Mouse (Mus musculus): Measurements from ENCODE around the gene Cnnm2. TPM values are rescaled to one million over a fixed set of nuclear protein-coding genes. Genes with fewer than 3 reads are reported as not detected.

Cnnm2 gene
- polyA plus RNA-seq, 1 experiment from 2014 or later = 8.1 TPM

- H3K9me3 ChIP-seq (ENCODE audit: control insufficient read depth, low read length) = no peaks in the 10 kb centered on the region
- no peaks in the 10 kb centered on the region for H3K4me1 ChIP-seq (ENCODE audit: control insufficient read depth, insufficient read depth, low read length)
- H3K4me2 ChIP-seq (ENCODE audit: low read length) = no peak overlapping the region
- H3K9ac ChIP-seq (replicated peaks; ENCODE audit: low read length) = no peak overlapping the region
- H3K27ac ChIP-seq (replicated peaks; ENCODE audit: low read depth, low read length) = no peak overlapping the region
- DNase-seq (no peak), ATAC-seq (ENCODE audit: low FRiP score, low TSS enrichment) (no peak)
- WGBS = 90% methylated on average over 4 of the region's 4 CpGs
- H3K4me3 ChIP-seq (replicated peaks; ENCODE audit: low read depth, low read length) = no peak overlapping the region
- no peaks in the 10 kb centered on the region for H3K36me3 ChIP-seq (ENCODE audit: control insufficient read depth, insufficient read depth, low read length)
- H3K27me3 ChIP-seq (ENCODE audit: control insufficient read depth, insufficient read depth, low read length) = no peaks in the 10 kb centered on the region
Observed at GRCm38 (mm10) chr19:46865381-46865780, 104.0 kb downstream of the Cnnm2 start.

DNA sequence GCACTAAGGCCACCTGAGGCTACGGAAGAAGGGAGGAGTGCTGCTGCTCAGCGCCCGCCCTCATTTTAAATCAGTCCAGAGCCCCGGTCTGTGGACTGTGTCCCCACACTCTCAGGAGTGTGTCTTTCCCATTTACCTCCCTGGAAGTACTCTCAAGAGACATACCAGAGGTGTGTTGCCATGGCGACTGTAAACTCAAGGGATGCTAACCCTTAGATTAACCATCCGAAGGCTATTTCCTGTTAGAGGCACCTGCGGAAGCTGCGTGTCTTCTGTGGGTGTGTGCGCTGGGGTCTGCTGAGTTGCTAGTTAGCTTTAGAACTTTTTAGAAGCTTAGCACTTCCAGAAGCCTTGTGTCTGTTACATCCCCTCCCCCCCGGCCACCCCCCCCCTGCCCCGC lies 107.7 kb downstream of the Cnnm2 start:
- no peak overlapping the region for H3K4me3 ChIP-seq (replicated peaks; ENCODE audit: low read depth, low read length)
- 59% methylated on average over 11 of the region's 11 CpGs for WGBS
- no peak for ATAC-seq (ENCODE audit: low FRiP score, low TSS enrichment)

GRCm38 (mm10) chr19:46869526-46869925 lies 108.1 kb downstream of the Cnnm2 start:
- ATAC-seq (ENCODE audit: low FRiP score, low TSS enrichment) = no peak
- H3K9me3 ChIP-seq (ENCODE audit: control insufficient read depth, low read length) = no peaks in the 10 kb centered on the region

More for the DNA sequence above, 107.7 kb downstream of the Cnnm2 start:
- Histone ChIP-seq H3K27me3 (ENCODE audit: control insufficient read depth, insufficient read depth, low read length) (no peaks in the 10 kb centered on the region), H3K27ac (replicated peaks; ENCODE audit: low read depth, low read length) (no peak overlapping the region), H3K36me3 (ENCODE audit: control insufficient read depth, insufficient read depth, low read length) (no peaks in the 10 kb centered on the region), H3K9ac (replicated peaks; ENCODE audit: low read length) (no peak overlapping the region), H3K4me1 (ENCODE audit: control insufficient read depth, insufficient read depth, low read length) (no peaks in the 10 kb centered on the region), H3K9me3 (ENCODE audit: control insufficient read depth, low read length) (no peaks in the 10 kb centered on the region), H3K4me2 (ENCODE audit: low read length) (no peak overlapping the region)
- no peak for DNase-seq

GRCm38 (mm10) chr19:46871096-46871495 lies 109.7 kb downstream of the Cnnm2 start:
- Histone ChIP-seq H3K9ac (replicated peaks; ENCODE audit: low read length) (no peak overlapping the region), H3K4me3 (replicated peaks; ENCODE audit: low read depth, low read length) (no peak overlapping the region), H3K27me3 (ENCODE audit: control insufficient read depth, insufficient read depth, low read length) (no peaks in the 10 kb centered on the region), H3K9me3 (ENCODE audit: control insufficient read depth, low read length) (no peaks in the 10 kb centered on the region), H3K4me1 (ENCODE audit: control insufficient read depth, insufficient read depth, low read length) (no peaks in the 10 kb centered on the region), H3K4me2 (ENCODE audit: low read length) (no peak overlapping the region), H3K27ac (replicated peaks; ENCODE audit: low read depth, low read length) (no peak overlapping the region), H3K36me3 (ENCODE audit: control insufficient read depth, insufficient read depth, low read length) (no peaks in the 10 kb centered on the region)
- WGBS = 91% methylated on average over 4 of the region's 4 CpGs
- no peak for ATAC-seq (ENCODE audit: low FRiP score, low TSS enrichment)
- no peak for DNase-seq

More at GRCm38 (mm10) chr19:46869526-46869925, 108.1 kb downstream of the Cnnm2 start:
- Histone ChIP-seq H3K27me3 (ENCODE audit: control insufficient read depth, insufficient read depth, low read length) (no peaks in the 10 kb centered on the region), H3K9ac (replicated peaks; ENCODE audit: low read length) (no peak overlapping the region), H3K4me2 (ENCODE audit: low read length) (no peak overlapping the region), H3K27ac (replicated peaks; ENCODE audit: low read depth, low read length) (no peak overlapping the region), H3K36me3 (ENCODE audit: control insufficient read depth, insufficient read depth, low read length) (no peaks in the 10 kb centered on the region), H3K4me1 (ENCODE audit: control insufficient read depth, insufficient read depth, low read length) (no peaks in the 10 kb centered on the region), H3K4me3 (replicated peaks; ENCODE audit: low read depth, low read length) (no peak overlapping the region)
- 12% methylated on average over 6 of the region's 6 CpGs for WGBS
- DNase-seq = peak; percentile 90

GRCm38 (mm10) chr19:46871651-46872050 lies 110.3 kb downstream of the Cnnm2 start:
- 80% methylated on average over 7 of the region's 7 CpGs for WGBS
- H3K4me2 ChIP-seq (ENCODE audit: low read length) = no peak overlapping the region

GRCm38 (mm10) chr19:46873924-46874323 lies 112.5 kb downstream of the Cnnm2 start:
- H3K27me3 ChIP-seq (ENCODE audit: control insufficient read depth, insufficient read depth, low read length) = no peaks in the 10 kb centered on the region
- no peak overlapping the region for H3K27ac ChIP-seq (replicated peaks; ENCODE audit: low read depth, low read length)
- peaks cover 5% of the 10 kb centered on the region; the same call in 1 of the 2 replicates for H3K36me3 ChIP-seq (ENCODE audit: control insufficient read depth, insufficient read depth, low read length)
- DNase-seq (no peak), ATAC-seq (ENCODE audit: low FRiP score, low TSS enrichment) (no peak)
- no peaks in the 10 kb centered on the region for H3K4me1 ChIP-seq (ENCODE audit: control insufficient read depth, insufficient read depth, low read length)
- no peaks in the 10 kb centered on the region for H3K9me3 ChIP-seq (ENCODE audit: control insufficient read depth, low read length)
- no peak overlapping the region for H3K4me3 ChIP-seq (replicated peaks; ENCODE audit: low read depth, low read length)
- no peak overlapping the region for H3K9ac ChIP-seq (replicated peaks; ENCODE audit: low read length)
- 88% methylated on average over 3 of the region's 3 CpGs for WGBS
- no peak overlapping the region for H3K4me2 ChIP-seq (ENCODE audit: low read length)

More at GRCm38 (mm10) chr19:46871651-46872050, 110.3 kb downstream of the Cnnm2 start:
- Histone ChIP-seq H3K9me3 (ENCODE audit: control insufficient read depth, low read length) (no peaks in the 10 kb centered on the region), H3K4me1 (ENCODE audit: control insufficient read depth, insufficient read depth, low read length) (no peaks in the 10 kb centered on the region), H3K27ac (replicated peaks; ENCODE audit: low read depth, low read length) (no peak overlapping the region), H3K36me3 (ENCODE audit: control insufficient read depth, insufficient read depth, low read length) (no peaks in the 10 kb centered on the region), H3K4me3 (replicated peaks; ENCODE audit: low read depth, low read length) (no peak overlapping the region), H3K9ac (replicated peaks; ENCODE audit: low read length) (no peak overlapping the region), H3K27me3 (ENCODE audit: control insufficient read depth, insufficient read depth, low read length) (no peaks in the 10 kb centered on the region)
- no peak for ATAC-seq (ENCODE audit: low FRiP score, low TSS enrichment)
- DNase-seq = no peak

DNA sequence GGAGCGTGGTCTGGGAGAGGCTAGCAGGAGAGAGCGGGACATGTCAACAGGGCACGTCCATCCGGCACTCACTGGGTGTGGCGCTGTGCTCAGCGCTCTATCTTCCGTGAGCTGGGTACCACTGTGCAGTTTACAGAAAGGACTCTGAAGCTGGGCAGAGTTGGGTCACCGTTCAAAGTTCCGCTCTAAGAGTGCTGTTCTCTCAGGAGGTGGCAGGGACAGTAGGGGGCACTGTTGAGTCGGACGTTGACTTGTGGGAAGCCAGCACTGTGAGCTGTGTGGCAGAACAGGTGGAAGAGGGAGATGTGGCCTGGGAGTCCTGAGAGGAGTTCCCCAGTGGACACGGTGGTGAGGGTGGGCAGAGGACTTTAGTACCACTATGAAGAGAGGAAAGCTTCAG lies 114.4 kb downstream of the Cnnm2 start:
- Histone ChIP-seq H3K4me2 (ENCODE audit: low read length) (no peak overlapping the region), H3K27me3 (ENCODE audit: control insufficient read depth, insufficient read depth, low read length) (no peaks in the 10 kb centered on the region), H3K4me3 (replicated peaks; ENCODE audit: low read depth, low read length) (no peak overlapping the region), H3K9ac (replicated peaks; ENCODE audit: low read length) (no peak overlapping the region), H3K27ac (replicated peaks; ENCODE audit: low read depth, low read length) (no peak overlapping the region), H3K9me3 (ENCODE audit: control insufficient read depth, low read length) (no peaks in the 10 kb centered on the region), H3K4me1 (ENCODE audit: control insufficient read depth, insufficient read depth, low read length) (no peaks in the 10 kb centered on the region), H3K36me3 (ENCODE audit: control insufficient read depth, insufficient read depth, low read length) (peaks cover 9% of the 10 kb centered on the region; the same call in 1 of the 2 replicates)
- DNase-seq (peak; percentile 90), ATAC-seq (ENCODE audit: low FRiP score, low TSS enrichment) (no peak; the same call in 1 of the 2 replicates)
- 38% methylated on average over 12 of the region's 12 CpGs for WGBS

DNA sequence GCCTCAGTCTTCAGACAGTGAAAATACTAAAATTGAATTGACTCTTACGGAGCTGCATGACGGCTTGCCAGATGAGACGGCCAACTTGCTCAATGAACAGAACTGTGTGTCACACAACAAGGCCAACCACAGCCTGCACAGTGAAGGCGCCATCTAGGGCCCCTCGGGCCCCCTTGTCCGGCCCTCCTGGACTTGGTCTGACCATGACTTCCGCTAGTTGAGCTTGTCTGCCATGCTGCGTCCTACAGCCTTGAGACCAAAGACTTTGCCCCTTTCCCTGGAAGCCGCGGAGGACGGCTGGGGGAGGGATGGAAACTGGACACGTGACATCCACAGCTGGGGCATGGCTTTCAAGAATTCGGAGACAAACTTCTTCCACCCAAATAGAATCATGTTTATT lies 116.5 kb downstream of the Cnnm2 start:
- H3K4me1 ChIP-seq (ENCODE audit: control insufficient read depth, insufficient read depth, low read length) = no peaks in the 10 kb centered on the region
- no peaks in the 10 kb centered on the region for H3K27me3 ChIP-seq (ENCODE audit: control insufficient read depth, insufficient read depth, low read length)
- H3K9me3 ChIP-seq (ENCODE audit: control insufficient read depth, low read length) = no peaks in the 10 kb centered on the region
- H3K4me3 ChIP-seq (replicated peaks; ENCODE audit: low read depth, low read length) = no peak overlapping the region
- H3K4me2 ChIP-seq (ENCODE audit: low read length) = no peak overlapping the region
- WGBS = 93% methylated on average over 13 of the region's 13 CpGs
- peaks cover 19% of the 10 kb centered on the region; the same call in 1 of the 2 replicates for H3K36me3 ChIP-seq (ENCODE audit: control insufficient read depth, insufficient read depth, low read length)
- H3K27ac ChIP-seq (replicated peaks; ENCODE audit: low read depth, low read length) = no peak overlapping the region
- ATAC-seq (ENCODE audit: low FRiP score, low TSS enrichment) (no peak), DNase-seq (no peak)
- no peak overlapping the region for H3K9ac ChIP-seq (replicated peaks; ENCODE audit: low read length)

GRCm38 (mm10) chr19:46878346-46878745 lies 117.0 kb downstream of the Cnnm2 start:
- peak; percentile 74 for DNase-seq
- Histone ChIP-seq H3K27me3 (ENCODE audit: control insufficient read depth, insufficient read depth, low read length) (no peaks in the 10 kb centered on the region), H3K4me1 (ENCODE audit: control insufficient read depth, insufficient read depth, low read length) (no peaks in the 10 kb centered on the region), H3K4me3 (replicated peaks; ENCODE audit: low read depth, low read length) (no peak overlapping the region), H3K9ac (replicated peaks; ENCODE audit: low read length) (no peak overlapping the region), H3K4me2 (ENCODE audit: low read length) (no peak overlapping the region), H3K27ac (replicated peaks; ENCODE audit: low read depth, low read length) (no peak overlapping the region), H3K9me3 (ENCODE audit: control insufficient read depth, low read length) (no peaks in the 10 kb centered on the region), H3K36me3 (ENCODE audit: control insufficient read depth, insufficient read depth, low read length) (peaks cover 20% of the 10 kb centered on the region; the same call in 1 of the 2 replicates)
- ATAC-seq (ENCODE audit: low FRiP score, low TSS enrichment) = no peak
- 55% methylated on average over 13 of the region's 13 CpGs for WGBS
